Mouse (Mus musculus) E14TG2a.4 (cell line): ENCODE data around the gene Sf3b5.

Experiments used
- CTCF ChIP-seq: conservative IDR thresholded peaks from 2 replicates; pipeline ENCODE4 v1.5.1; 2014; ENCODE audit warnings: low read length
- POU5F1 ChIP-seq: IDR thresholded peaks from 2 replicates; pipeline ENCODE4 v1.6.1; 2014; ENCODE audit warnings: low read length, borderline replicate concordance

GRCm38 (mm10) chr10:12964151-12965075 lies 40.7 kb upstream of the Sf3b5 start, which contains the start of gene Stx11:
- TF ChIP-seq CTCF (no peak), POU5F1 (no peak)
